Mouse (Mus musculus) brain, adult 2 months (tissue): ENCODE data around the gene Naa16.

Experiments
- DNase-seq: peaks from one replicate; pipeline ENCODE4 v3.0.0; 2011; ENCODE audit warnings: low read depth, low spot score

The Naa16 gene

GRCm38 (mm10) chr14:79330944-79331561, 59.5 kb downstream of the Naa16 start:
- DNase-seq, result no peak

DNA sequence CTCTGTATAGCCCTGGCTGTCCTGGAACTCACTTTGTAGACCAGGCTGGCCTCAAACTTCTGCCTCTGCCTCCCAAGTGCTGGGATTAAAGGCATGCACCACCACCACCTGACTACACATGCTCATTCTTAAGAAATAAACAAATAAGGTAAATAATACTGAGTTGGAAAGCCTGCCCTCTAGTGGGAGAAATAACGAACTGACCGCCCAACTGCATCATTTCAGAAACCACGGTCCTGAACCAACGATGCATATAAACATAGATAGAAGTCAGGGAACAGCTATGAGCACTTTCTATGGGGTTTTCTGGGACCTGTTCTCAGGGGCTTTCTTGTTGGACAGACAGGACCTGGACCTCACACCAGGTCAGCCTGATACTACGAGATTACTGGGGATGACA, 63.5 kb downstream of the Naa16 start:
- peak; percentile 63 for DNase-seq

GRCm38 (mm10) chr14:79324112-79324840, 66.3 kb downstream of the Naa16 start:
- no peak for DNase-seq

- DNase-seq, result no peak
These were observed 68.7 kb downstream of the Naa16 start for GRCm38 (mm10) chr14:79321881-79322280.

DNA sequence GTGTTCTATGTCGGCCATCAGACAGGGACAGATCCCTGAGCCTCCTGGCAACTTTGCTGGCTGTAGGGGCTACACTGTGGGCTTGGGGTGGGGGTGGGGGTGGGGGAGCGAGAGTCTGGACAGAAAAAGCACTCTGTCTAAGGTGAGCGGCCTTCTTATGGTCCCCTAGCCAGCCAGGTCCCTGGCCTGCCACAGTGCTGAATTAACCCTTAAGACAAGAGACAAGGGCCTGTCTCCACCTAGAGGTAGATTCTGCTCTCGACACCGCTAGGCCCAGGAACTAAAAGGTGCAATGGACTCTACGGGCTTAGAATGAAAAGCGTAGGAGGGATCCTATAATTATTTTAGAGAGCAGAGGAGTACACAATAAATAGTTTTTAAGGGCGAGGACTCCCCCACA, 69.4 kb downstream of the Naa16 start:
- peak; percentile 41 for DNase-seq

DNA sequence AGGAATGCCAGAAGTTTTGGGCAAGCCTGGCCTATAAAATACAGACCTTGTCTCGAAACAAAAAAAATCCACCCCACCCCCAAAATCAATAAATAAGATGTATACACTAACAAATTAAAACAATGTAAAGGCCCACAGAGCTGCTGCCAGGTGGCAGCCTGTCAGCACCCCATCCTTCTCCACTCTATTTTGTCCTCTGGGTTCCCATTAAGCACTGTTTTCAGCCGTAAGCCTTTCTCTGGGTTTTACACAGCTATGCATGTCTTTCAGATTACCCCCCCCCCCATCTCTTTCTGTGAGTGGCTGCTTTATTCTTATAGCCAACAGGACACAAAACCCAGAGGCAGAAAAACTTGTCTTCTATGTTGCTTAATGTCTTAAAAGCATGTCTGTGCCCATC, 73.0 kb downstream of the Naa16 start:
- DNase-seq, result no peak

- no peak for DNase-seq
These were observed 74.7 kb downstream of the Naa16 start for GRCm38 (mm10) chr14:79315877-79316276.

GRCm38 (mm10) chr14:79314245-79315010, 76.2 kb downstream of the Naa16 start:
- DNase-seq, result no peak

DNA sequence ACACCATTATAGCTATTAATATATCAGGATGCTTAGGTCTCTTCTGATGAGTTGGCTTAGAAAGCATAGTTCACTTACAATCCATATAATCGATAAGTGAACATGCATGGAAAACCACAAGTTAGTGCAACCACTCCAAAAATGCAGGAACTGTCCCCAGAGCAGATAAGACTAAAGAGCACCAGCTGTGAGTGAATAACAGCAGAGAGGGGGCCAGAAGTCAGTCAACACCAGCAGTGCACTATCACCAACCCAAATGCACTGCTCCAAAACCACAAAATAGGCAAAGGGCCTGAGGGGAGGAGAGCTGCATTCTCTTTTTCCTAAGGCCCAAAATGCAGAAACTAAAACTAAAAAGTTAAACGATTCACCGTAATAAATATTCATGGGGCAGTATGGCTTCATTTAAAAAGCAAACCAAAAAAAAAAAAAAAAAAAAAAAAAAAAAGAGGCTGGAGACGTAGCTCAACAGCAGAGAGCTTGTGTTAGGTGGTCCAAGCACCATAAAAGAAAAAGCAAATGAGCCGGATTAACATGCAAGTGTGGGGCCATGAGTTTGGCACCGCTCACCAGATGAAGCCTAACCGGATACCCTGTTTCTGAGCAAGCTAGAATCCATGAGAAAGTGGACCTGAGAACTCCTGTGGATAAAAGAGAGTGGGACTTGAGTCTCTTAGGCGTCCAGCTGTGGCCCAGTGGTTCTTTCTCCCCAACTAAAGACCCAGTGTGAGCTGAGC, 77.0 kb downstream of the Naa16 start:
- DNase-seq, result no peak

GRCm38 (mm10) chr14:79312719-79313118, 77.9 kb downstream of the Naa16 start:
- no peak for DNase-seq

DNA sequence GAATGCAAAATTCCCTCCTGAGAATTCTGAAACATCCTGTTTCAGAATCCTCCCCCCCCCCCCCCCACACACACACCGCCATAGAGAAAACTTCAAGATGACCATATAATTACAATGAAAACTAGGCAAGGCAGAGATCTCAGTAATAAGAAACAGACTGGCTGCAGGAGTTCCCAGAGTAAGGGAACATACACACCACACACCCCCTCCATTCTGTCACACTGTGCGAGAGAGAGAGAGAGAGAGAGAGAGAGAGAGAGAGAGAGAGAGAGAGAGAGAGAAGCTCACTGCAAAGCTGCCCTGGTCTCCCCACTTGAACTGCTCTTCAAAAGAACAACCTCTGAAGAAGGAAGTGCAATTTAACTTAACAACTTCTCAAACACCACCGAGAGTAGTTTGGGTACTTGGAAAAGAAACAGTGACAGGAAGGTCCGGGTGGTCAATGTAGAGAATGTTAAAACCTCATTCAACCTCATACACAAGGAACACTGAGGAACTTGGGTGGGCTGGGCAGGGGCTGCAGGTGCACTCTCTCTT, 78.6 kb downstream of the Naa16 start:
- DNase-seq, result peak; percentile 28

DNA sequence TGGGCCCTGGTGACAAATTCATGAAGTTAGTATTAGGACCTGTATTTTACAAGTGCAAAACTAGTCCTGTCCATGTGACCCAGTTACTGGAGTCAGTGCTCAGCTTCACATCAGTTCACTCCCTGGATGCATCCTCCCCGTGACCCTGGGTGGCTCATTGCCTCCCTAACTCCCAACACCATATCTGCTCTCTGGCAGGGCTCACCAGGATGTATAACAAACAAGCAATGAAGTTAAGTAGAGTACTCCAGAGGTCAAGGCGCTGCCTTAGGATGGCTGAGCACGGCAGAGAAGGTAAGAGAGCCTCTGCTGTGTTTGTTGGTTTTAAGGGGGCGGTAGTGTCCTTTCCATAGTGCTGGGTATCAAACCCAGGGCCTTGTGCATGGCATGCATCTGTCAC, 81.5 kb downstream of the Naa16 start:
- DNase-seq, result no peak

DNA sequence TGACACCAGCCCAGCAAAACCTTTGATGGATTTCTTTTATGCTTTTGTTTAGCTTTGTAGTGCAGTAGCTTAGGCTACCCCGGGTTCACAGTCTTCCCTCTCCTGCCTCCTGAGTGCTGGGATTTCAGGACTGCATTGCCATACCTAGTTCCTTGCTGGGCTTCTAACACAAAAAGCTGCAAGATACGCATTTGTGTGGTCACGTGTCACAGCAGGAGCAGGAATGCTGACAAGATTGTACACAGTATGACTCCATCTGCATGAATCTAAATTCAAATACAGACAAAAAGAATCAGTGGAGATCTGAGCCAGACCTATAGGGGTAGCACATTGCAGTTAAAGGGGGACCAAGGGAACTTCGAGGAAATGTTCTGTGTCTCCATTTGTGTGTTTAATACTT, 82.2 kb downstream of the Naa16 start:
- DNase-seq, result no peak

GRCm38 (mm10) chr14:79307908-79308307, 82.7 kb downstream of the Naa16 start:
- no peak for DNase-seq

DNA sequence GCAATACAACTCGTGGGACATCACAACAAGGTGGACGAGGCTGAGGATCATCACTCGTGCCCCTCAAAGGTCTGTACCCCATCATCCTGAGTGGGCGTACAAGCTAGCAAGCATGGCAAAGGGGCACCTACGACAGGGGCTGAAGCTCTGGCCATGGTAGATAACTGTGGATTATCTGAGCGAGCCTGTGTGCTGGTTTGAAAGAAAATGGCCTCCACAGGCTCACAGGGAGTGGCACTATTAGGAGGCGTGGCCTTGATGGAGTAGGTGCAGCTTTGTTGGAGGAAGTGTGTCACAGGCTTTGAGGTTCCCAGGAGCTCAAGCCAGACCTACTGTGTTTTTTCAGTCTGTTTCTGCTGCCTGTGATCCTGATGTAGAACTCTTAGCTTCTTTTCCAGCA, 83.4 kb downstream of the Naa16 start:
- DNase-seq, result no peak

DNA sequence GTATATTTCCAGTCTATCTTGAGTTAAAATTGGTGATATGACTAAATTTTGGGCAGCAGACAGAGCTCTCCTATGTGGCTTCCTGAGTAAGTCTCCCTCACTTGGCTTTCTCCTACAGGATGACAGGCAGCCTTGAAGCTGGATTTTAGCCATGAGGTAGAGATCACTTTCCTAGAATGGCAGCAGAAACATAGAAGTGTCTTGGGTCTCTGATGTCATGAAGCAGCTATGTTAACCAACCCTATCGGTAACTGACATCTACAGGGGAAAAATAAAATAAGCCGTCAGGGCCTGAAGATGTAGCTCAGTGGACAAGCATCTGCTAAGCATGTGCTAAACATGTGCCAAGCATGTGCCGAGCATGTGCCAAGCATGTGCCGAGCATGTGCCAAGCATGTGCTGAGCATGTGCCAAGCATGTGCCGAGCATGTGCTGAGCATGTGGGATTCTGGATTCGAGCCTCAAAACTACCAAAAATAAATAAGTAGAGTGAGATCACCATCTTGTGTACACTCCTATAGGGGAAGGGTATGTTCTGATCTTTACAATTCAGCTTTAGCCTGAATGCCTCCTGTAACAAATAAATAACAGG, 85.6 kb downstream of the Naa16 start:
- no peak for DNase-seq

DNA sequence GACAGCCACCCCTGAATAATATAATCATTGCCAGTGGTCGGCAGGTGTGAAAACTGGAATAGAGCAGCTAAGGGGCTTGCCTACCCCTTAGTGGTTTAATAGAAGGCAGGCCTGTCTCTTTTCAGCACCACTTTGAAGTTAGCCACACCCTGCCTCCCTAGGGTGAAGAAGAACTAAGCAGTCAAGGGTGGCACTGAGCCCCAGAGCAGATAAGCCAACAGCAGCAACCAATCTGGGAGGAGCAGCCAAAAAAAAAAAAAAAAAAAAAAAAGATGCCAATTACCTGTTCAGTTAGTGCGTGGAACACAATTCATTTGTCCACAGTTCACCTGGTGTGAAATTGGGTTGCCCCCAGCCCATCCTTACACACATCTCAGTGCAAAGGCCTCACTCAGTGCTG, 87.4 kb downstream of the Naa16 start:
- no peak for DNase-seq

- peak; percentile 97 for DNase-seq
These were observed 89.1 kb downstream of the Naa16 start, which contains the start of gene Rgcc for GRCm38 (mm10) chr14:79301466-79301875. Gene Rgcc, minus strand, starts transcription at chr14:79301645.

GRCm38 (mm10) chr14:79300641-79301350, 89.8 kb downstream of the Naa16 start:
- peak; percentile 77 for DNase-seq

- DNase-seq, result peak; percentile 71
These were observed 90.8 kb downstream of the Naa16 start for GRCm38 (mm10) chr14:79299796-79300195.

- peak; percentile 21 for DNase-seq
These were observed 91.3 kb downstream of the Naa16 start for GRCm38 (mm10) chr14:79299230-79299629.
